Mouse (Mus musculus): ENCODE measurements around the gene Efcab5. TPM values are rescaled to one million over a fixed set of nuclear protein-coding genes. Genes with fewer than 3 reads are reported as not detected.

Efcab5 gene
- polyA plus RNA-seq, 1 experiment from 2014 or later = 0.05 TPM

GRCm38 (mm10) chr11:77041891-77042290 lies 146.9 kb downstream of the Efcab5 start:
- WGBS = 82% methylated on average over 4 of the region's 4 CpGs
- ATAC-seq (ENCODE audit: low FRiP score) = no peak

More at GRCm38 (mm10) chr11:77041891-77042290, 146.9 kb downstream of the Efcab5 start:
- Histone ChIP-seq H3K9ac (ENCODE audit: low read depth, low read length) (no peak overlapping the region), H3K4me1 (replicated peaks; ENCODE audit: control insufficient read depth, insufficient read depth, low read length) (no peaks in the 10 kb centered on the region), H3K36me3 (ENCODE audit: control insufficient read depth, insufficient read depth, low read length) (peaks cover 9% of the 10 kb centered on the region; the same call in 1 of the 2 replicates), H3K27ac (ENCODE audit: low read depth, low read length) (no peak overlapping the region), H3K4me2 (replicated peaks; ENCODE audit: low read depth, low read length) (no peak overlapping the region), H3K27me3 (ENCODE audit: control insufficient read depth, insufficient read depth, low read length) (no peaks in the 10 kb centered on the region), H3K9me3 (ENCODE audit: control insufficient read depth, low read length) (no peaks in the 10 kb centered on the region), H3K4me3 (ENCODE audit: low read depth, low read length) (no peak overlapping the region)
- DNase-seq (ENCODE audit: low spot score) = no peak

MicroRNAs encoded within 50 kb of the gene (microRNA counts, 519-probe panel; counts per million panel counts)
- microRNA mmu-miR-423-3p (4,735 counts per million, percentile 59 among the panel's probes with 10 or more counts), microRNA mmu-miR-423-5p (4,626 counts per million, percentile 53 among the panel's probes with 10 or more counts)

Other genes starting within 250 kb of the Efcab5 start
- 0.77 and 2.0 TPM in 2 replicates for gene Slc6a4, start 190.4 kb downstream of the Efcab5 start, polyA plus RNA-seq (2014; fragmentation: Nextera tagmentation; extraction: Ambion mirVana)
- gene Nsrp1, start 110.5 kb downstream of the Efcab5 start, polyA plus RNA-seq (2014; fragmentation: Nextera tagmentation; extraction: Ambion mirVana) = 57.0 and 67.4 TPM in 2 replicates
- 13.8 and 17.4 TPM in 2 replicates for gene Ssh2, start 27.3 kb upstream of the Efcab5 start, polyA plus RNA-seq (2014; fragmentation: Nextera tagmentation; extraction: Ambion mirVana)

Measured in hindbrain, embryonic 11.5 days (tissue).